Mouse (Mus musculus) gastrocnemius, postnatal 4 days (tissue): ENCODE results near the gene Osbpl10. TPM values are rescaled to one million over a fixed set of nuclear protein-coding genes. Genes with fewer than 3 reads are reported as not detected.

ENCODE experiments used
- DNase-seq, 2 experiments: peaks; one replicate each; pipeline ENCODE4 v3.0.0; 2021 to 2022; ENCODE audit warnings: low spot score in 2 of 2, mixed read lengths in 2 of 2
- total RNA-seq, 2 experiments: library from RNA; stranded (reverse); gene quantifications; 2 replicates each; pipeline ENCODE4 v1.2.3; 2021

The Osbpl10 gene
- total RNA-seq, 2 experiments from 2014 or later, result 8.2 to 8.4 TPM

- DNase-seq, result no peak
Observed at GRCm38 (mm10) chr9:115149011-115149756, 170.8 kb downstream of the Osbpl10 start.

GRCm38 (mm10) chr9:115161591-115161990 is 183.2 kb downstream of the Osbpl10 start:
- no peak for DNase-seq

- peak; percentile 47 to 76 for DNase-seq
Observed at GRCm38 (mm10) chr9:115163031-115163430, 184.7 kb downstream of the Osbpl10 start.

- DNase-seq, result no peak
Observed at GRCm38 (mm10) chr9:115163693-115164092, 185.3 kb downstream of the Osbpl10 start.

GRCm38 (mm10) chr9:115164351-115164750 is 186.0 kb downstream of the Osbpl10 start:
- no peak for DNase-seq

GRCm38 (mm10) chr9:115165996-115166395 is 187.6 kb downstream of the Osbpl10 start:
- DNase-seq, result no peak

- no peak for DNase-seq
Observed at GRCm38 (mm10) chr9:115169591-115169990, 191.2 kb downstream of the Osbpl10 start.

- no peak for DNase-seq
Observed at GRCm38 (mm10) chr9:115172096-115172495, 193.7 kb downstream of the Osbpl10 start.

GRCm38 (mm10) chr9:115179154-115179553 is 200.8 kb downstream of the Osbpl10 start:
- DNase-seq, result no peak

GRCm38 (mm10) chr9:115179935-115180334 is 201.6 kb downstream of the Osbpl10 start:
- no peak for DNase-seq

- no peak for DNase-seq
Observed at GRCm38 (mm10) chr9:115186402-115186801, 208.0 kb downstream of the Osbpl10 start.

- no peak for DNase-seq
Observed at GRCm38 (mm10) chr9:115190376-115190942, 212.1 kb downstream of the Osbpl10 start.

- no peak for DNase-seq
Observed at GRCm38 (mm10) chr9:115192890-115193289, 214.5 kb downstream of the Osbpl10 start.

GRCm38 (mm10) chr9:115197082-115197481 is 218.7 kb downstream of the Osbpl10 start:
- no peak for DNase-seq

GRCm38 (mm10) chr9:115200166-115200862 is 221.9 kb downstream of the Osbpl10 start:
- DNase-seq, result no peak

GRCm38 (mm10) chr9:115201264-115201663 is 222.9 kb downstream of the Osbpl10 start:
- DNase-seq, result no peak

- DNase-seq, result no peak
Observed at GRCm38 (mm10) chr9:115203136-115203535, 224.8 kb downstream of the Osbpl10 start.

GRCm38 (mm10) chr9:115205491-115205890 is 227.1 kb downstream of the Osbpl10 start:
- no peak for DNase-seq

GRCm38 (mm10) chr9:115206219-115206618 is 227.8 kb downstream of the Osbpl10 start:
- DNase-seq, result no peak

- no peak for DNase-seq
Observed at GRCm38 (mm10) chr9:115209737-115210136, 231.4 kb downstream of the Osbpl10 start.

GRCm38 (mm10) chr9:115210535-115210934 is 232.2 kb downstream of the Osbpl10 start:
- DNase-seq, result no peak

GRCm38 (mm10) chr9:115213755-115214264 is 235.4 kb downstream of the Osbpl10 start:
- DNase-seq, result no peak
